Mouse (Mus musculus): Measurements from ENCODE around the gene Sec24d.

DNA sequence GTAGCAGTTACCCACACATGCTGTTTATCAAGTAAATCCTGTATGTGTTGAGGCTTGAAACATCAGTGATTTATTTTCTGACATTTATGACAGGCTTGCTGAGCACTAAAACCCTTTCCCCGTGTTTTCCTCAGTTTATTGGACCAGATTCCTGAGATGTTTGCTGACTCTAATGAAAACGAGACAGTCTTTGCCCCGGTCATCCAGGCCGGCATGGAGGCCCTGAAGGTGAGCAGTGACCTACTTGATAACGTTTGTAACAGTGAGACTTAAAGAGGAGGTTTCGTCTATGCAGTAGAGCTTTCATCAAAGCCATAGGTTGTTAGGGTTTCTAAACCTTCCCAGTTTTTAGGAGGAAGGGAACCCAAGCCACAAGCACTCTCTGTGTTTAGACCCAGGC lies 76.4 kb downstream of the Sec24d start:
- TF ChIP-seq CTCF (IDR thresholded peaks at IDR 0.05; ENCODE audit: extremely low read depth, insufficient read depth, insufficient read length, insufficient replicate concordance) (no peak), POLR2A (IDR thresholded peaks at IDR 0.05; ENCODE audit: low read depth, low read length) (no peak)
